Mouse (Mus musculus) lung, adult 2 months (tissue): ENCODE measurements around the gene Snx6.
"Not testable (repeated sequence)": the region's sequence is repeated elsewhere in the genome, so short reads cannot be mapped to it uniquely, and the experiment has no call there.

Source experiments
- CTCF ChIP-seq: fragments of 200-500 bp; IDR thresholded peaks from 2 replicates; pipeline ENCODE4 v1.5.1; 2011; ENCODE audit warnings: mild to moderate bottlenecking, low read length, control low read depth; ENCODE audit not compliant: insufficient read depth
- POLR2A ChIP-seq: fragments of 200-500 bp; IDR thresholded peaks from 2 replicates; pipeline ENCODE4 v1.6.1; 2011; ENCODE audit warnings: low read depth, mild to moderate bottlenecking, control low read depth, low read length, borderline replicate concordance; ENCODE audit errors: extremely low read depth

GRCm38 (mm10) chr12:54709691-54710493, 85.6 kb downstream of the Snx6 start:
- TF ChIP-seq POLR2A, CTCF: not testable (repeated sequence)
